Mouse (Mus musculus): ENCODE measurements around the gene Meltf. TPM values are rescaled to one million over a fixed set of nuclear protein-coding genes. Genes with fewer than 3 reads are reported as not detected.

Meltf gene
- total RNA-seq, 2 experiments from 2014 or later = 0.51 to 0.54 TPM

GRCm38 (mm10) chr16:31896971-31897774, 18.6 kb downstream of the Meltf start:
- intact Hi-C loops (cut with DNase I) = loop anchor here (5.0 kb wide), 1 partner anchor 300 kb away; no protein-coding TSS in a partner anchor

GRCm38 (mm10) chr16:31898546-31899326, 20.1 kb downstream of the Meltf start:
- TF ChIP-seq CTCF (IDR thresholded peaks at IDR 0.05) = no peak
- peak overlapping the region; percentile 96 for H3K27ac ChIP-seq
- intact Hi-C loops (cut with DNase I) = loop anchor here (1.0 to 5.0 kb wide), 3 partner anchors 11 to 301 kb away; no protein-coding TSS in a partner anchor

More at GRCm38 (mm10) chr16:31896971-31897774, 18.6 kb downstream of the Meltf start:
- peak; percentile 66 to 76 for DNase-seq (ENCODE audit: extremely low spot score in 1 of 2, low spot score in 2 of 2)
- Histone ChIP-seq H3K4me3 (peak overlapping the region; percentile 9; the same call in 1 of the 2 replicates), H3K27ac (peak overlapping the region; percentile 96)
- no peak; the same call in 1 of the 2 replicates for TF ChIP-seq CTCF (IDR thresholded peaks at IDR 0.05)

GRCm38 (mm10) chr16:31901886-31902285, 23.3 kb downstream of the Meltf start:
- Histone ChIP-seq H3K27ac (peak overlapping the region; percentile 91), H3K4me3 (no peak overlapping the region)
- TF ChIP-seq CTCF (IDR thresholded peaks at IDR 0.05) = no peak
- DNase-seq (ENCODE audit: extremely low spot score in 1 of 2, low spot score in 2 of 2) = no peak
- intact Hi-C loops (cut with DNase I) = no loop called here

More at GRCm38 (mm10) chr16:31898546-31899326, 20.1 kb downstream of the Meltf start:
- peak; percentile 79 to 87 for DNase-seq (ENCODE audit: extremely low spot score in 1 of 2, low spot score in 2 of 2)
- H3K4me3 ChIP-seq = no peak overlapping the region

GRCm38 (mm10) chr16:31903239-31903638, 24.6 kb downstream of the Meltf start:
- no peak for DNase-seq (ENCODE audit: extremely low spot score in 1 of 2, low spot score in 2 of 2)
- TF ChIP-seq CTCF (IDR thresholded peaks at IDR 0.05) = no peak
- Histone ChIP-seq H3K4me3 (no peak overlapping the region), H3K27ac (peak overlapping the region; percentile 91)
- intact Hi-C loops (cut with DNase I) = no loop called here

- DNase-seq (ENCODE audit: extremely low spot score in 1 of 2, low spot score in 2 of 2) = no peak
- TF ChIP-seq CTCF (IDR thresholded peaks at IDR 0.05) = peak; percentile 49
- intact Hi-C loops (cut with DNase I) = no loop called here
- Histone ChIP-seq H3K4me3 (no peak overlapping the region), H3K27ac (peak overlapping the region; percentile 94)
Measured at GRCm38 (mm10) chr16:31905331-31905730, 26.7 kb downstream of the Meltf start.

GRCm38 (mm10) chr16:31905891-31906825, 27.5 kb downstream of the Meltf start:
- Histone ChIP-seq H3K4me3 (no peak overlapping the region), H3K27ac (peak overlapping the region; percentile 94)
- DNase-seq (ENCODE audit: extremely low spot score in 1 of 2, low spot score in 2 of 2) = no peak
- TF ChIP-seq CTCF (IDR thresholded peaks at IDR 0.05) = no peak; the same call in 1 of the 2 replicates
- intact Hi-C loops (cut with DNase I) = no loop called here

- intact Hi-C loops (cut with DNase I) = no loop called here
- Histone ChIP-seq H3K4me3 (no peak overlapping the region), H3K27ac (peak overlapping the region; percentile 94)
- TF ChIP-seq CTCF (IDR thresholded peaks at IDR 0.05) = no peak
- peak in 1 of 2 experiments; percentile 31 for DNase-seq (ENCODE audit: extremely low spot score in 1 of 2, low spot score in 2 of 2)
Measured at GRCm38 (mm10) chr16:31906896-31907295, 28.3 kb downstream of the Meltf start.

- no peak overlapping the region for H3K4me3 ChIP-seq
- peak in 1 of 2 experiments; percentile 50 for DNase-seq (ENCODE audit: extremely low spot score in 1 of 2, low spot score in 2 of 2)
- intact Hi-C loops (cut with DNase I) = loop anchor here (1.0 kb wide), 1 partner anchor 11 kb away; no protein-coding TSS in a partner anchor
- TF ChIP-seq CTCF (IDR thresholded peaks at IDR 0.05) = no peak
- H3K27ac ChIP-seq = peak overlapping the region; percentile 91
Measured at GRCm38 (mm10) chr16:31908959-31909358, 30.3 kb downstream of the Meltf start.

- intact Hi-C loops (cut with DNase I) = no loop called here
- DNase-seq (ENCODE audit: extremely low spot score in 1 of 2, low spot score in 2 of 2) = no peak
- peak overlapping the region; percentile 64; the same call in 1 of the 2 replicates for H3K27ac ChIP-seq
- no peak overlapping the region for H3K4me3 ChIP-seq
- no peak for TF ChIP-seq CTCF (IDR thresholded peaks at IDR 0.05)
Measured at GRCm38 (mm10) chr16:31910281-31910847, 31.8 kb downstream of the Meltf start.

- H3K4me3 ChIP-seq = no peak overlapping the region
- intact Hi-C loops (cut with DNase I) = loop anchor here (1.0 to 5.0 kb wide), 3 partner anchors 39 to 455 kb away; partner anchors contain the start of gene Meltf
- no peak for DNase-seq (ENCODE audit: extremely low spot score in 1 of 2, low spot score in 2 of 2)
- no peak for TF ChIP-seq CTCF (IDR thresholded peaks at IDR 0.05)
- H3K27ac ChIP-seq = peak overlapping the region; percentile 62
Measured at GRCm38 (mm10) chr16:31917776-31918175, 39.2 kb downstream of the Meltf start.
